Mouse (Mus musculus): ENCODE measurements at regions not wholly inside any gene's neighbourhood (a gene's known extent, or its start where the extent isn't known, plus 50 kb on each side); places are given as distances from the start of the nearest gene placed in this dataset.
"Not testable (repeated sequence)": the region's sequence is repeated elsewhere in the genome, so short reads cannot be mapped to it uniquely, and the experiment has no call there.

DNA sequence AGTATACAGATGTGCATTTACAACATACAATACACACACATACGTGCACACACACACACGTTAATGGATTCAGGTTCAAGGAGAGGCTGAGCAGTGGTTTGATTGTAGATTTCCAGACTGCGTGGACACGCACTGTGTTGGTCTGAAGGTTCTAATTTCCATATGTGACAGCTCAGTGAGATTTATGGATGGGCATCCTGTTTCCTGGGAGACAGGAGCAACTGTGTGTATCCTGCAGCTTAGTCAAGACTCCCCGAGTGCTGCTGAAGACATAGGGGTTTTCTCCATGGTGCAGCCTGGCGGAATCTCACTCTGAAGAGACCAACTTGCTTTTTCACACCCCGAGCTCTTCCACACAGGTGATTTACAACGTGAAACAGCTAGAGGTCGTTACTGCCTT lies 119.3 kb upstream of the Foxk1 start:
- Histone ChIP-seq H3K4me3 (ENCODE audit: low read length) (no peak overlapping the region), H3K4me2 (ENCODE audit: low read depth, low read length) (no peak overlapping the region), H3K9ac (ENCODE audit: low read length) (no peak overlapping the region), H3K36me3 (ENCODE audit: control insufficient read depth, insufficient read depth, low read length) (no peaks in the 10 kb centered on the region), H3K4me1 (replicated peaks; ENCODE audit: control insufficient read depth, insufficient read depth, low read length) (no peaks in the 10 kb centered on the region), H3K9me3 (ENCODE audit: control insufficient read depth, low read length) (no peaks in the 10 kb centered on the region), H3K27me3 (ENCODE audit: control insufficient read depth, insufficient read depth, low read depth, low read length) (no peaks in the 10 kb centered on the region), H3K27ac (ENCODE audit: low read length) (no peak overlapping the region)
- WGBS = 66% methylated on average over 9 of the region's 9 CpGs
- ATAC-seq (ENCODE audit: low read depth) = no peak

DNA sequence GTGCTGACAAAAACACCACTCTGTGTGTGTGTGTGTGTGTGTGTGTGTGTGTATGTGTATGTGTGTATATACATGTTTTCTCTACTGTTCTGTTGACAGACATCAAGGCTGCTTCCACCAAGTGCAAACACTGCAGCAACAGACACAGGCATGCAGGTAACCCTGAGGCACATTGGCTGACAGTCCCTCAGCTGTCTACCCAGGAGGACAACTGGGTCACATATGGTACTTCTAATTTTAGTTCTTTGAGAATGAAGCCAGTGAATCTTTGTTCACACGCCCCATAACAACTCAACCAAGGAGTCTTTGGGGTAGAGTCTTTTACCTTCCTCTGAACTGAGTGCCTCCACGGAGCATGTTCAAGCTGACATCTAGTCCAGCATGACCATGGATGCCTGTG lies 113.3 kb upstream of the Foxk1 start:
- ATAC-seq (ENCODE audit: low read depth) = no peak
- Histone ChIP-seq H3K27me3 (ENCODE audit: control insufficient read depth, insufficient read depth, low read depth, low read length) (no peaks in the 10 kb centered on the region), H3K36me3 (ENCODE audit: control insufficient read depth, insufficient read depth, low read length) (no peaks in the 10 kb centered on the region), H3K4me1 (replicated peaks; ENCODE audit: control insufficient read depth, insufficient read depth, low read length) (no peaks in the 10 kb centered on the region), H3K4me2 (ENCODE audit: low read depth, low read length) (no peak overlapping the region), H3K27ac (ENCODE audit: low read length) (no peak overlapping the region), H3K4me3 (ENCODE audit: low read length) (no peak overlapping the region), H3K9ac (ENCODE audit: low read length) (no peak overlapping the region), H3K9me3 (ENCODE audit: control insufficient read depth, low read length) (no peaks in the 10 kb centered on the region)
- 86% methylated on average over 2 of the region's 2 CpGs for WGBS

DNA sequence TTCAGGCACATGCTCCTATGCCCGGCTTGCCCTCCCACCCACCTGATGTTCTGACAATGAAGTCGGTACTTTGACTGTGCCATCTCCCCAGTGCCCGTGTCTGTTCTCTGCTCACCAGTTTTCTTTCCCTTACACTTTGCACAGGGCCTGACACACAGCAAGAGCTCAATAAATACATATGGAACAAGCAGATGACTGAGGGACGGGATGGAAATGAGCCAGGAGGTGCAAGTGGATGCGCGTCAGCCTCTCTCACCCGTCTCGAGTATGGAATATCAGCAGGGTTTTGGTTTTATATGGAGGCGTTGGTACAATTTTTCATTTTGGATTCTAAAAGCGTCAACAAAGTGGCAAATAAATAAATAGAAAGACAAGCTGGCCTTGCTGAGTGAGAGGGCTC lies 109.8 kb upstream of the Foxk1 start:
- ATAC-seq (ENCODE audit: low read depth) = no peak
- H3K27ac ChIP-seq (ENCODE audit: low read length) = no peak overlapping the region
- no peak overlapping the region for H3K4me2 ChIP-seq (ENCODE audit: low read depth, low read length)
- H3K27me3 ChIP-seq (ENCODE audit: control insufficient read depth, insufficient read depth, low read depth, low read length) = no peaks in the 10 kb centered on the region
- H3K4me3 ChIP-seq (ENCODE audit: low read length) = no peak overlapping the region
- H3K4me1 ChIP-seq (replicated peaks; ENCODE audit: control insufficient read depth, insufficient read depth, low read length) = no peaks in the 10 kb centered on the region
- no peaks in the 10 kb centered on the region for H3K36me3 ChIP-seq (ENCODE audit: control insufficient read depth, insufficient read depth, low read length)
- WGBS = 82% methylated on average over 10 of the region's 10 CpGs
- H3K9me3 ChIP-seq (ENCODE audit: control insufficient read depth, low read length) = no peaks in the 10 kb centered on the region
- no peak overlapping the region for H3K9ac ChIP-seq (ENCODE audit: low read length)

DNA sequence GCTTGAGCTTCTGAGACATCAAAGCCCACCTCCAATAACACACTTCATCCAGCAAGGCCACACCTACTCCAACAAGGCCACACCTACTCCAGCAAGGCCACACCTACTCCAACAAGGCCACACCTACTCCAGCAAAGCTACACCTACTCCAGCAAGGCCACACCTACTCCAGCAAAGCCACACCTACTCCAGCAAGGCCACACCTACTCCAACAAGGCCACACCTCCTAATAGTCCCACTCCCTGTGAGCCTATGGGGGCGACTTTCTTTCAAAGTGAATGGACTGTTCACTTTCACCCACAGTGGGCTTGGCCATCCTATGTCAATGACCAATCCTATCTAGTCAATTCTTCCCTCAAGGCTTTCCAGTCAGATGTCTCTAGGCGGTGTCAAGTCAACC lies 104.9 kb upstream of the Foxk1 start:
- H3K4me2 ChIP-seq (ENCODE audit: low read depth, low read length); H3K4me3 ChIP-seq (ENCODE audit: low read length); H3K9ac ChIP-seq (ENCODE audit: low read length); ATAC-seq (ENCODE audit: low read depth); H3K9me3 ChIP-seq (ENCODE audit: control insufficient read depth, low read length); H3K4me1 ChIP-seq (replicated peaks; ENCODE audit: control insufficient read depth, insufficient read depth, low read length); H3K27me3 ChIP-seq (ENCODE audit: control insufficient read depth, insufficient read depth, low read depth, low read length); H3K27ac ChIP-seq (ENCODE audit: low read length); H3K36me3 ChIP-seq (ENCODE audit: control insufficient read depth, insufficient read depth, low read length): not testable (repeated sequence)
- 81% methylated on average over 2 of the region's 2 CpGs for WGBS

DNA sequence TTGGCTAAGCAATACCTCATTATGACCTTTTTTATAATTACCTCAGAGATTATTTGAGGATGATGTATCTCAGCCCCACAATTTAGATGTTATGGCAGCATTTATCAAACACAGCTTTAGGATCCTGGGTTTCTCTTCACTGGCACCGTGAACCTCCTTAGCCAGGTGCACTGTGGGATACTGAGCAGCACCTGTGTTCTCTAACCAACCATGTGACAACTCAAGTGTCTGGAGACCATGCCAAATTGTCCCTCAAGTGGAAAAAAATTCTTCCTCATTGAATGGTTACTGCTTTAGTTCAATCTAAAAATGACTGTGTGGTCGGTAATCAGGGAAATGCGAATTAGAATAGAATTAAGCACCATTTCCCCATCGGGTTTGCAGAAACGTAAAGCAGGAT lies 101.7 kb upstream of the Foxk1 start:
- 87% methylated on average over 5 of the region's 5 CpGs for WGBS
- ATAC-seq (ENCODE audit: low read depth) = no peak

DNA sequence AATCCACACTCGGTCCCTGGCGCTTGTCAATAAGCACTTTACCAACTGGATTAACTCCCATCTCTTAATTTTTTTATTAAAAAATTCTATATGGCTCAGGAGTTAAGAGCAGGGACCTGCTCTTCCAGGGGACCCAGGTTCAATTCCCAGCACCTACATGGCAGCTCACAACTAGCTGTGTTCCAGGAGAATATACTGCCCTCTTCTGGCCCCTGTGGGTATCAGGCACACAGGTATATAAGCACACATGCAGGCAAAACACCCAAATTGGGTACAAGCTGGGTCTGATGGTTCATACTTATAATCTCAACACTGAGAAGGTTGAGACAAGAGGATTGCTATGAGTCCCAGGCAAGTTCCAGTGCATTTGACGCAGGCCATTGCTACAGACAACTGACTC lies 92.8 kb upstream of the Foxk1 start:
- Histone ChIP-seq H3K36me3 (ENCODE audit: control insufficient read depth, insufficient read depth, low read length) (no peaks in the 10 kb centered on the region), H3K4me3 (ENCODE audit: low read length) (no peak overlapping the region), H3K9me3 (ENCODE audit: control insufficient read depth, low read length) (no peaks in the 10 kb centered on the region), H3K4me1 (replicated peaks; ENCODE audit: control insufficient read depth, insufficient read depth, low read length) (no peaks in the 10 kb centered on the region), H3K4me2 (ENCODE audit: low read depth, low read length) (no peak overlapping the region), H3K27me3 (ENCODE audit: control insufficient read depth, insufficient read depth, low read depth, low read length) (no peaks in the 10 kb centered on the region), H3K9ac (ENCODE audit: low read length) (no peak overlapping the region), H3K27ac (ENCODE audit: low read length) (no peak overlapping the region)
- ATAC-seq (ENCODE audit: low read depth) = no peak
- WGBS = 93% methylated on average over 3 of the region's 3 CpGs

More for the DNA sequence above, 101.7 kb upstream of the Foxk1 start:
- no peak overlapping the region for H3K4me3 ChIP-seq (ENCODE audit: low read length)
- H3K36me3 ChIP-seq (ENCODE audit: control insufficient read depth, insufficient read depth, low read length) = no peaks in the 10 kb centered on the region
- no peak overlapping the region for H3K27ac ChIP-seq (ENCODE audit: low read length)
- no peaks in the 10 kb centered on the region for H3K9me3 ChIP-seq (ENCODE audit: control insufficient read depth, low read length)
- H3K27me3 ChIP-seq (ENCODE audit: control insufficient read depth, insufficient read depth, low read depth, low read length) = no peaks in the 10 kb centered on the region
- H3K4me1 ChIP-seq (replicated peaks; ENCODE audit: control insufficient read depth, insufficient read depth, low read length) = no peaks in the 10 kb centered on the region
- no peak overlapping the region for H3K9ac ChIP-seq (ENCODE audit: low read length)
- no peak overlapping the region for H3K4me2 ChIP-seq (ENCODE audit: low read depth, low read length)

DNA sequence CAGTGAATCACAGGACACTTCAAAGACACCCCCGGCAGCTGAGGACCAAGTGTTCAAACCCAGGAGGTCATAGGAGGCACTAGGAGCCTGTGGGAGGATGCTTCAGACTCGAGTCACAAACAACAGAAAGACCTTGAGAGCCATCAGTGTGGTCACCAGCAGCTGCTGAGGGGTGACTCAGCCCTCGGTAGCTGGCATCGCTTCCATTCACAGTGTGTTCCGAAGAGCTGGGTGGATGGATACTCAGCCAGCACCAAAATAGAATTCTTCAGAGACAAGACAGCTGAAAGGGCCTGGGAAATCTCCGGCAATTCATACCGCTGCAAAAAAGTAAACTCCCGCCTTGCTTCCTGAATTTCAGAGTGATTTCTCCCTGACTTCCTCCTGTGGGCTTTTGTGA lies 87.4 kb upstream of the Foxk1 start:
- no peaks in the 10 kb centered on the region for H3K9me3 ChIP-seq (ENCODE audit: control insufficient read depth, low read length)
- no peaks in the 10 kb centered on the region for H3K36me3 ChIP-seq (ENCODE audit: control insufficient read depth, insufficient read depth, low read length)
- ATAC-seq (ENCODE audit: low read depth) = no peak
- no peak overlapping the region for H3K9ac ChIP-seq (ENCODE audit: low read length)
- H3K27me3 ChIP-seq (ENCODE audit: control insufficient read depth, insufficient read depth, low read depth, low read length) = no peaks in the 10 kb centered on the region
- no peak overlapping the region for H3K27ac ChIP-seq (ENCODE audit: low read length)
- WGBS = 46% methylated on average over 8 of the region's 8 CpGs
- no peak overlapping the region for H3K4me2 ChIP-seq (ENCODE audit: low read depth, low read length)
- no peaks in the 10 kb centered on the region for H3K4me1 ChIP-seq (replicated peaks; ENCODE audit: control insufficient read depth, insufficient read depth, low read length)
- no peak overlapping the region for H3K4me3 ChIP-seq (ENCODE audit: low read length)

DNA sequence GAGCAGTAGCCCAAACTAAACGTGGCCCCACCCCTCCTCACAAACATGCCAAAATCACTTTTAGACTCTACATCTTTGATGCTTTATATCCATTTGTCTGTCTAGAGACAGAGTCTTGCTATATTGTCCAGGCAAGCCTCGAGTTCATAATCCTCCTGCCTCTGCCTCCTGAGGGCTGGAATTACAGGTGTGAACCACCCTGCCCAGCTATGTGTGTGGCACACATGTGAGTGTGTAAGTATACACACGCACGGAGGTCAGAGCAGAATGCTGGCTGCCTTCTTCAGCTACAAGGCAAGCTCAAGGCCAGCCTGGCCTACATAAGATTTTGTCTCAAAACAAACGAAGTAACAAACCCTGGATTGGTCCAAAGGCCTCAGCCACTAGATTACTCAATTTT lies 86.8 kb upstream of the Foxk1 start:
- no peak overlapping the region for H3K4me3 ChIP-seq (ENCODE audit: low read length)
- WGBS = 66% methylated on average over 5 of the region's 5 CpGs

DNA sequence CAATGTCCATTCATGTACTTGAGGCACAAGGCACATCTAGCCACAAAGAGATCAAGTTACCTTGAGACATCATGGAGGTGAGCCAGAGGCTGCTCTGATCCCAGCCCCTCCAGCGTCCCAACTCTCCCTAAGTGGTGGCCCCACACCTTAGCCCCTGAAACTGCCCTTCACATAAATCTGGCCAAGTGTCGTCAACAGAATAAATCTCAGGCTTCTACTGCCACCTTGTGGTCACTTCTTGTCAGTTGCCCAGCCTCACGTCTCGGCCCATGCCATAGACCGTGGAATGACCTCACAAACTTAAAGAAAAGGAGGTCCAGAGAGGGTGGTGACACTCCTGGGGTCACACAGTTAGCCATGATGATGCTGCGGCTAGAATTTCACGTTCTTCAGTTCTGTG lies 82.0 kb upstream of the Foxk1 start:
- H3K27me3 ChIP-seq (ENCODE audit: control insufficient read depth, insufficient read depth, low read depth, low read length) = no peaks in the 10 kb centered on the region
- 2% methylated on average over 7 of the region's 7 CpGs for WGBS
- H3K4me1 ChIP-seq (replicated peaks; ENCODE audit: control insufficient read depth, insufficient read depth, low read length) = no peaks in the 10 kb centered on the region
- no peak overlapping the region for H3K4me2 ChIP-seq (ENCODE audit: low read depth, low read length)
- H3K36me3 ChIP-seq (ENCODE audit: control insufficient read depth, insufficient read depth, low read length) = no peaks in the 10 kb centered on the region
- no peaks in the 10 kb centered on the region for H3K9me3 ChIP-seq (ENCODE audit: control insufficient read depth, low read length)
- no peak overlapping the region for H3K27ac ChIP-seq (ENCODE audit: low read length)
- H3K9ac ChIP-seq (ENCODE audit: low read length) = no peak overlapping the region
- H3K4me3 ChIP-seq (ENCODE audit: low read length) = no peak overlapping the region
- peak; percentile 79 for ATAC-seq (ENCODE audit: low read depth)

More for the DNA sequence above, 86.8 kb upstream of the Foxk1 start:
- ATAC-seq (ENCODE audit: low read depth) = no peak
- Histone ChIP-seq H3K36me3 (ENCODE audit: control insufficient read depth, insufficient read depth, low read length) (no peaks in the 10 kb centered on the region), H3K27ac (ENCODE audit: low read length) (no peak overlapping the region), H3K9ac (ENCODE audit: low read length) (no peak overlapping the region), H3K4me1 (replicated peaks; ENCODE audit: control insufficient read depth, insufficient read depth, low read length) (no peaks in the 10 kb centered on the region), H3K9me3 (ENCODE audit: control insufficient read depth, low read length) (no peaks in the 10 kb centered on the region), H3K27me3 (ENCODE audit: control insufficient read depth, insufficient read depth, low read depth, low read length) (no peaks in the 10 kb centered on the region), H3K4me2 (ENCODE audit: low read depth, low read length) (no peak overlapping the region)

DNA sequence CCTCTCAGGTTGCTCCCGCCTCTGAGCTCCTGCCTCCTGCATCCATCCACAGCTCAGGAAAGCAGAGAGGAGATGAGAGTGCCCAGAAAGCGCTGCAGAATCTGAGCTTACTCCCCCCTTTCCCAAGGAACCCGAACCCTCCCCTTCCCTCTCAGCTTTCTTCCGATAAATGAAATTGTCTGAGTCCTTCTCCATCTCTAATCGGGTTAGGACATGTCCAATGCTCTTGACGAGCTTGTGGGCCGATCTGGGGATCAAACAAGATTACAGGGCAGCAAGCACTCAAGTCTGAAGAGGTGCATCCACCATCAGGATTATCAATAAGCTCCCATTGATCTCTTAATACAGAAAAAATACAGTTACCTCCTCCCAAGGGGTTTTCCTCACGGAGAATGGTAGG lies 80.0 kb upstream of the Foxk1 start:
- Histone ChIP-seq H3K4me2 (ENCODE audit: low read depth, low read length) (no peak overlapping the region), H3K9me3 (ENCODE audit: control insufficient read depth, low read length) (no peaks in the 10 kb centered on the region), H3K4me1 (replicated peaks; ENCODE audit: control insufficient read depth, insufficient read depth, low read length) (no peaks in the 10 kb centered on the region), H3K27me3 (ENCODE audit: control insufficient read depth, insufficient read depth, low read depth, low read length) (no peaks in the 10 kb centered on the region), H3K4me3 (ENCODE audit: low read length) (no peak overlapping the region), H3K36me3 (ENCODE audit: control insufficient read depth, insufficient read depth, low read length) (no peaks in the 10 kb centered on the region), H3K27ac (ENCODE audit: low read length) (no peak overlapping the region), H3K9ac (ENCODE audit: low read length) (no peak overlapping the region)
- ATAC-seq (ENCODE audit: low read depth) = no peak
- WGBS = 63% methylated on average over 8 of the region's 8 CpGs

Data from lung, embryonic 16.5 days (tissue).